10 mouse cellular contexts compared by ENCODE assay signal in the genomic region with DNA sequence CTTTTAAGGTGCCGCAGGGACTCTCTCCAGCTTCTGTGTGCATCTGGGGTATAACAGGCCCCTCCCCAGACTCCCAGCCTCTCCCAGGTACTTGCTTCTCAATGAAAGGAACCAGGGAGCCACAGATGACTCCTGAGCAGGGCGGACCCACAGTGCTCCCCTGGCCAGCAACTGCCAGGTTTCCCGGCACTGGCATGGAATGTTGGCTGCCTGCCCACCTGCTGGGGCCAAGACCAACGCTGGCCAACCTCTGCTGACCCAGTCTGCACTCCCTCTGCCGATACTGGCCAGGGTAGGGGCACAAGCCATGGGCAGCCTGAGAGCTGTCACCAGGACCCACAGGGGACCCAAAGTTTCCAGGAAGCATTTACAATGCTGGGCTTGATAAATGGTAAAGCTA. TPM values are rescaled to one million over a fixed set of nuclear protein-coding genes. Genes with fewer than 3 reads are reported as not detected.
DNase-seq lines count a peak whose midpoint lies in the region; ATAC-seq and TF ChIP-seq lines count a peak whose summit lies in the region.
"Had no signal": no experiment of that assay in that cellular context is flagged by ENCODE, and none has a peak within 500 bp of the region (broad histone marks: within the 10 kb centered on the region; RNA-seq: fewer than 3 reads in every experiment).

No protein-coding gene starts in this region.

- H3K4me1 ChIP-seq in hindbrain, postnatal 0 days (ENCODE audit: insufficient read depth, low read length), result peaks cover 10% of the 10 kb centered on the region; the same call in 1 of the 2 replicates
- peaks cover 7% of the 10 kb centered on the region; the same call in 1 of the 2 replicates for H3K4me1 ChIP-seq in hindbrain, embryonic 10.5 days (replicated peaks)
- no peaks in the 10 kb centered on the region for H3K4me1 ChIP-seq in stomach, postnatal 0 days (replicated peaks; ENCODE audit: control insufficient read depth, insufficient read depth)
- H3K4me1 ChIP-seq: limb, embryonic 10.5 days had no signal

- CTCF ChIA-PET in Patski (lab: Charles Lee), result no interaction called here

- no peak overlapping the region for H3K4me3 ChIP-seq in hindbrain, postnatal 0 days (ENCODE audit: low read length)
- H3K4me3 ChIP-seq in hindbrain, embryonic 10.5 days, result no peak overlapping the region
- H3K4me3 ChIP-seq in stomach, postnatal 0 days (ENCODE audit: low read depth, low read length), result no peak overlapping the region
- H3K4me3 ChIP-seq: limb, embryonic 10.5 days had no signal

- H3K27ac ChIP-seq in hindbrain, postnatal 0 days, result no peak overlapping the region
- H3K27ac ChIP-seq in hindbrain, embryonic 10.5 days, result no peak overlapping the region
- H3K27ac ChIP-seq in stomach, postnatal 0 days (replicated peaks), result no peak overlapping the region
- H3K27ac ChIP-seq: limb, embryonic 10.5 days had no signal

- no peaks in the 10 kb centered on the region for H3K9me3 ChIP-seq in hindbrain, postnatal 0 days (ENCODE audit: low read length)
- H3K9me3 ChIP-seq in hindbrain, embryonic 10.5 days, result no peaks in the 10 kb centered on the region
- H3K9me3 ChIP-seq in stomach, postnatal 0 days (ENCODE audit: control insufficient read depth, low read length), result no peaks in the 10 kb centered on the region
- H3K9me3 ChIP-seq: limb, embryonic 10.5 days had no signal

- no peak for TF ChIP-seq CTCF in hindbrain, postnatal 0 days (IDR thresholded peaks at IDR 0.05; ENCODE audit: low read depth)
- TF ChIP-seq CTCF in Patski (IDR thresholded peaks at IDR 0.05), result no peak
- TF ChIP-seq CTCF in stomach, postnatal 0 days (IDR thresholded peaks at IDR 0.05; ENCODE audit: low read depth), result no peak

- no peak overlapping the region for H3K9ac ChIP-seq in hindbrain, postnatal 0 days (replicated peaks; ENCODE audit: low read length)
- no peak overlapping the region for H3K9ac ChIP-seq in stomach, postnatal 0 days (ENCODE audit: low read length)

- no peaks in the 10 kb centered on the region for H3K36me3 ChIP-seq in hindbrain, postnatal 0 days (ENCODE audit: insufficient read depth, low read length)
- H3K36me3 ChIP-seq in hindbrain, embryonic 10.5 days, result no peaks in the 10 kb centered on the region
- H3K36me3 ChIP-seq in stomach, postnatal 0 days (ENCODE audit: control insufficient read depth, insufficient read depth, low read length), result no peaks in the 10 kb centered on the region
- H3K36me3 ChIP-seq: limb, embryonic 10.5 days had no signal

- peak; percentile 21 for DNase-seq in hindbrain, postnatal 0 days (ENCODE audit: low spot score)
- DNase-seq in hindbrain, embryonic 10.5 days (ENCODE audit: low spot score), result no peak
- DNase-seq in Patski (ENCODE audit: low read depth, low spot score), result peak; percentile 7
- DNase-seq in cerebellum, adult 9-11 months, result peak; percentile 67
- peak; percentile 80 for DNase-seq in kidney, postnatal 14 days
- DNase-seq in stomach, postnatal 0 days (ENCODE audit: low spot score), result no peak
- no peak for DNase-seq in urinary bladder, adult 2 months (ENCODE audit: low spot score)
- DNase-seq in layer of hippocampus, adult 8-10 months (ENCODE audit: low spot score in 2 of 2), result no peak
- DNase-seq: right cerebral cortex, postnatal 25 days had no signal

- POLR2A ChIA-PET in Patski (lab: Charles Lee), result interaction anchor here (0.6 kb wide), 1 partner anchor 13 kb away, joined by 3 read pairs; no protein-coding TSS in a partner anchor

- no peak overlapping the region for H3K4me2 ChIP-seq in hindbrain, postnatal 0 days (ENCODE audit: low read depth, low read length)
- no peak overlapping the region for H3K4me2 ChIP-seq in stomach, postnatal 0 days (replicated peaks; ENCODE audit: low read depth)

- TF ChIP-seq EP300 in stomach, postnatal 0 days (optimal IDR thresholded peaks at IDR 0.05), result no peak

- in situ Hi-C loops in Patski (cut with MboI; ENCODE audit: low pct_unique_long_range_greater_than_20kb), result no loop called here

- 35% methylated on average over 5 of the region's 5 CpGs for WGBS in hindbrain, postnatal 0 days
- WGBS in hindbrain, embryonic 10.5 days, result 67% methylated on average over 5 of the region's 5 CpGs
- 55% methylated on average over 5 of the region's 5 CpGs for WGBS in stomach, postnatal 0 days

- no peaks in the 10 kb centered on the region for H3K27me3 ChIP-seq in hindbrain, postnatal 0 days (ENCODE audit: insufficient read depth, low read length)
- peaks cover 28% of the 10 kb centered on the region for H3K27me3 ChIP-seq in hindbrain, embryonic 10.5 days (ENCODE audit: insufficient read depth, poor library complexity, severe bottlenecking)
- H3K27me3 ChIP-seq in Patski, result no peaks in the 10 kb centered on the region
- no peaks in the 10 kb centered on the region for H3K27me3 ChIP-seq in stomach, postnatal 0 days (ENCODE audit: control insufficient read depth, insufficient read depth, low read length)

- ATAC-seq in hindbrain, postnatal 0 days, result peak; percentile 37; the same call in 1 of the 2 replicates
- peak; percentile 41 for ATAC-seq in Patski
- ATAC-seq in stomach, postnatal 0 days (ENCODE audit: low FRiP score, low TSS enrichment), result no peak

RNA-seq across cellular contexts. Expression of a gene that starts 7.9 kb away (rescaled TPM):
- 166 and 190 TPM in 2 replicates for total RNA-seq in hindbrain, postnatal 0 days (2014; rRNA removed)
- polyA plus RNA-seq in hindbrain, postnatal 0 days (2015; fragmentation: Nextera tagmentation; extraction: Ambion mirVana), result 168 and 173 TPM in 2 replicates
- polyA plus RNA-seq in hindbrain, embryonic 10.5 days (2016; fragmentation: Nextera tagmentation; extraction: Ambion mirVana), result 133 and 197 TPM in 2 replicates
- 44.7 TPM for polyA plus RNA-seq in Patski (2021)
- 50.7 and 59.0 TPM in 2 replicates for polyA plus RNA-seq in stomach, postnatal 0 days (2015; fragmentation: Nextera tagmentation; extraction: Ambion mirVana)
- polyA plus RNA-seq in urinary bladder, adult 2 months (2012; rRNA removed), result 67.0 and 95.5 TPM in 2 replicates
- 100 to 1,000 TPM; 180 to 193 (median 189) TPM for total RNA-seq in layer of hippocampus, adult 8-10 months (2022)

Comparison
In these comparisons a context has a peak if more than half of its experiments do, and no peak if none do; other contexts are left out.
1. DNase-seq: peak in hindbrain, postnatal 0 days (single experiment), Patski (single experiment), cerebellum, adult 9-11 months (single experiment) and kidney, postnatal 14 days (single experiment); none in hindbrain, embryonic 10.5 days (single experiment), stomach, postnatal 0 days (single experiment), urinary bladder, adult 2 months (single experiment) and layer of hippocampus, adult 8-10 months (0 of 2).